Mouse (Mus musculus): Measurements from ENCODE around the gene Dnajb12.

GRCm38 (mm10) chr10:59884327-59885173 is 5.2 kb downstream of the Dnajb12 start:
- no peak for TF ChIP-seq POLR2A (IDR thresholded peaks at IDR 0.05; ENCODE audit: control insufficient read depth in 1 of 2, insufficient read depth in 1 of 2, low read depth in 1 of 2, low read length in 2 of 2, poor library complexity in 1 of 2)
- no peak for TF ChIP-seq GATA1 (IDR thresholded peaks at IDR 0.05; ENCODE audit: low read depth, low read length)
- no peak for TF ChIP-seq TCF12 (IDR thresholded peaks at IDR 0.05; ENCODE audit: low read depth, low read length)
- no peak for TF ChIP-seq CTCF (IDR thresholded peaks at IDR 0.05 in 2 of 3, conservative IDR thresholded peaks at IDR 0.05 in 1 of 3; ENCODE audit: control insufficient read depth in 1 of 3, insufficient read depth in 1 of 3, low read depth in 2 of 3, low read length in 3 of 3, poor library complexity in 1 of 3, severe bottlenecking in 1 of 3)

All from MEL (cell line).